Mouse (Mus musculus): ENCODE results near the gene Irf8.

DNA sequence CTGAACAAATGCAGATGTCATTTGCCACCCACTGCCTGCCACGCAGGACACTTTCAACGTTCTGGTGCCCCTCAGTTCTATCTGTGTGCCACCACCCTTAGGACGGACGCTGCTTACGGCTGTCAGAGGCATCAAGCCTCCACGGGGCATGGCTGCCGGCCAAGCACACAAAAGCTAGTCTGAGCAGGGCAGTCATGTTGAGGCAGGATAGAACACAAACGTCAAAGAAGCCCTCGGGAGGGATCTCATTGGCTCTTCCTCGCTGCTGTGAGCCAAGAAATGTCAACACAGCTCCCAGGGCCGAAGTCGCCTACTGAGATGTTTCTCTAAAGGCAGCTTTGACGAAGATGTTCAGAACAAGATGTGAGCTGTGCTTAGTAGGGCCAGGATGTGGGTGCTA is 41.6 kb downstream of the Irf8 start:
- TF ChIP-seq EP300 (IDR thresholded peaks at IDR 0.05; ENCODE audit: low read depth) (no peak), CTCF (IDR thresholded peaks at IDR 0.05; ENCODE audit: low read depth) (no peak)

All from heart, postnatal 0 days (tissue).